Mouse (Mus musculus) brain, embryonic 14.5 days (tissue): ENCODE data around the gene Maip1.

ENCODE experiments used
- CTCF ChIP-seq: fragments of 200-500 bp; IDR thresholded peaks from 2 replicates; pipeline ENCODE4 v1.5.1; 2012; ENCODE audit warnings: inconsistent platforms, mild to moderate bottlenecking, moderate library complexity, borderline replicate concordance; ENCODE audit not compliant: insufficient read depth, insufficient read length; ENCODE audit errors: extremely low read depth
- POLR2A ChIP-seq: fragments of 200-500 bp; IDR thresholded peaks from 2 replicates; pipeline ENCODE4 v1.6.1; 2012; ENCODE audit warnings: mild to moderate bottlenecking, inconsistent platforms, borderline replicate concordance; ENCODE audit not compliant: poor library complexity, insufficient read depth, insufficient read length, severe bottlenecking; ENCODE audit errors: extremely low read depth

DNA sequence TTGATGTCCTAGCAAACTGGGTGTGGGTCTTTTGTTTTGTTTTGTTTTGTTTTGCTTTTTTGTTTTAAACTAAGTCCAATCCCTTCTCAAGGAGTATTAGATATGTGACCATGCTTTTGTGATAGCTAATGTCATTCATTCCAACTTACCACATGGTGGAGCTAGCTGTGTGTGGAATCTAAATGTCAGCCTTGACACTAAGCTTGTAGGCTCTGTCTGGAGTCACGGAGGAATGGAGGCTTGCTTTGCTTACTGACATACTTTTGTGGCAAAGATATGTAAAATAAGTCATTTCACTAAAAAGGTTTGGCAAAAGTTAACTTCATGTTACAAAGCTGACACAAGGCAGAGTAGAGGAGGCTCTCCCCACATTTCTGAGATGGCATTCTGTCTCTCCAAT, 17.6 kb downstream of the Maip1 start:
- TF ChIP-seq POLR2A (no peak), CTCF (peak; percentile 61; the same call in 1 of the 2 replicates)
